Mouse (Mus musculus): ENCODE measurements around the gene Glb1l2.

DNA sequence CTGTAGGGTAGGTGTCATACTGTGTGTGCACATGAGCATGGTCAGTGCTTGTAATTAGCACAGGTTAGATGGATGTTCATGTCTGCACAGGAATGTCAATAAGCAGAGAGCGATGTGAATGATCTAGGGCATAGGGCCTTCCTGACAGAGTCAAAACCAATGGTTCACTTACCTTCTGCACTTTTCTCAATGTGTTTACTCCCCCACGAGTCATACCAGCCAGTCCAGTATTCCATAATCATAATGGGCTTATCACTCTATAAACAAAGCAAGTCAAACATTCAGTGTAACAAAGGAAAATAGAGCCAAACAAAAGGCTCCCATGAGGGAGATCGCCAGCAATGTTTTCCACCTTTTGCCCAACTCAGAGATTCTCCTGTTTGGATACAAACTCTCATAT is 24.8 kb upstream of the Glb1l2 start:
- TF ChIP-seq CTCF (IDR thresholded peaks at IDR 0.05; ENCODE audit: extremely low read depth, insufficient read length, insufficient replicate concordance, low read depth, low read length), result no peak
- TF ChIP-seq POLR2A (IDR thresholded peaks at IDR 0.05; ENCODE audit: low read depth, low read length), result no peak
